Mouse (Mus musculus) small intestine, adult 2 months (tissue): Measurements from ENCODE around the gene Mcemp1.

ENCODE experiments used
- CTCF ChIP-seq: fragments of 200-500 bp; IDR thresholded peaks from 2 replicates; pipeline ENCODE4 v1.5.1; 2012; ENCODE audit warnings: low read depth, mild to moderate bottlenecking, control low read depth, inconsistent platforms, low read length, moderate library complexity, mixed read lengths; ENCODE audit not compliant: insufficient replicate concordance, insufficient read length; ENCODE audit errors: extremely low read depth
- POLR2A ChIP-seq: fragments of 200-500 bp; IDR thresholded peaks from 2 replicates; pipeline ENCODE4 v1.6.1; 2012; ENCODE audit warnings: low read depth, mild to moderate bottlenecking, control low read depth, inconsistent platforms, low read length, moderate library complexity

DNA sequence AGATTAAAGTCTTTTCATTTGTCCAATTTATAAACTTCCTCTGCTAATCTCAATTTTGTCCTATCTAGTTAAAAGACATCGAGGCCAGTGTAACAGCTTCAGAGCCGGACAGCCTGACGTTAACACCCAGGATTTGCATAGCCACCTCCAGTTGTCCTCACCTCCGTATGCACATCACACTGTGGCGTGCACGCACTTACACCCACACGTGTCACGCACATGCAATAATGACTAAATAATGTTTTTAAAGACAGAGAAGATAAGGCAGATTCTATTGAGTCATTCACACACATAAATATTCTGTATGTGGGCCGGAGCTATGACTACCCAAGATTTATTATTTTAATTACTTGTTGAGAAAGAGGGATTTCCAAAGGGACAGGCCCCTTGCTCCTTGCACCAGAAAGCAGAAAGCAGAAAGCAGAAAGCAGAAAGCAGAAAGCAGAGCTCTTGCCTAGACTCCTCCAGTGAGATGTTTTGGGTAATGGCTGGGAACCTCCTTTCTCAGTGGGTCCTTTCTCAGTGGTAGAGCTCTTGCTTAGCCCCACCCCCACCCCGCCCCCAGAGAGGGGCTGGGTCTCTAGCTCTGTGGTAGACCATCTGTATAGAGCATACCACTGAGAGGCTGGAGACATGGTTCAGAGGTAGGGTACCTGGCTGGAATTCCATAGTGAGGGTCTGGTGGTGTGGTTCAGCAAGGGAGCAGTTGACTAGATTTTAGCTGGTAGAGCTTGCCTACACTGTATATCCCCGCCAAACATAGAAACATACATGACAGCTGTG is 10.6 kb upstream of the Mcemp1 start:
- TF ChIP-seq POLR2A = no peak
- TF ChIP-seq CTCF = no peak
